Mouse (Mus musculus) ES-E14 (cell line): ENCODE results near the gene Ugcg. TPM values are rescaled to one million over a fixed set of nuclear protein-coding genes. Genes with fewer than 3 reads are reported as not detected.

Source experiments
- DNase-seq: peaks from one replicate; pipeline ENCODE4 v3.0.0-alpha.2; 2013; ENCODE audit warnings: low read depth, low spot score
- H3K27ac ChIP-seq: 2 replicates; pipeline ENCODE4 v1.5.1; 2012; ENCODE audit warnings: low read depth, mild to moderate bottlenecking, low read length, moderate library complexity, mixed read lengths; ENCODE audit not compliant: poor library complexity, insufficient read depth, severe bottlenecking
- H3K36me3 ChIP-seq: 2 replicates; pipeline ENCODE4 v1.6.1; 2012; ENCODE audit warnings: mild to moderate bottlenecking, low read length, moderate library complexity, mixed read lengths; ENCODE audit not compliant: control insufficient read depth, poor library complexity, insufficient read depth, severe bottlenecking
- H3K4me1 ChIP-seq, 2 experiments: fragments of 150-350 bp in 1 of 2; sonication (generic) in 1 of 2; 2 replicates each; pipeline ENCODE4 v1.6.1; 2012; ENCODE audit warnings: low read length in 2 of 2, mild to moderate bottlenecking in 1 of 2, mixed read lengths in 1 of 2; ENCODE audit not compliant: control insufficient read depth in 2 of 2, insufficient read depth in 2 of 2, poor library complexity in 1 of 2
- H3K4me3 ChIP-seq, 2 experiments: fragments of 150-350 bp in 1 of 2; sonication (generic) in 1 of 2; 2 replicates each; pipeline ENCODE4 v1.5.1; 2012; ENCODE audit warnings: low read length in 2 of 2, low read depth in 1 of 2, mild to moderate bottlenecking in 1 of 2, mixed read lengths in 1 of 2; ENCODE audit not compliant: insufficient read depth in 1 of 2, poor library complexity in 1 of 2, severe bottlenecking in 1 of 2
- H3K9ac ChIP-seq: 2 replicates; pipeline ENCODE4 v1.6.1; 2012; ENCODE audit warnings: low read depth, mild to moderate bottlenecking, low read length, mixed read lengths; ENCODE audit not compliant: poor library complexity, insufficient read depth, severe bottlenecking
- H3K9me3 ChIP-seq: fragments of 150-350 bp; sonication (generic); 2 replicates; pipeline ENCODE4 v1.6.1; 2012; ENCODE audit warnings: low read depth, mild to moderate bottlenecking, low read length; ENCODE audit not compliant: control insufficient read depth, insufficient read depth
- CHD2 ChIP-seq: IDR thresholded peaks from 2 replicates; pipeline ENCODE4 v1.6.1; 2014; ENCODE audit warnings: mild to moderate bottlenecking, low read depth, low read length, inconsistent platforms
- HCFC1 ChIP-seq: IDR thresholded peaks from 2 replicates; pipeline ENCODE4 v1.6.1; 2012; ENCODE audit warnings: low read length, inconsistent platforms, borderline replicate concordance; ENCODE audit not compliant: insufficient read depth
- MAFK ChIP-seq: IDR thresholded peaks from 2 replicates; pipeline ENCODE4 v1.6.1; 2014; ENCODE audit warnings: mild to moderate bottlenecking, low read depth, low read length, inconsistent platforms; ENCODE audit not compliant: insufficient read depth
- ZC3H11A ChIP-seq: IDR thresholded peaks from 2 replicates; pipeline ENCODE4 v1.6.1; 2012; ENCODE audit warnings: low read depth, mild to moderate bottlenecking, inconsistent platforms, low read length, borderline replicate concordance
- ZNF384 ChIP-seq: IDR thresholded peaks from 2 replicates; pipeline ENCODE4 v1.6.1; 2012; ENCODE audit warnings: low read depth, low read length, inconsistent platforms
- in situ Hi-C, 2 experiments: fragments of 600-800 bp; cut with MboI; formaldehyde crosslinking; loops; one replicate each; pipeline ENCODE4 v1.15.1; 2025; ENCODE audit warnings: low sequenced_read_pairs in 2 of 2, inconsistent platforms in 1 of 2; ENCODE audit not compliant: unreplicated experiment in 2 of 2
- total RNA-seq: library from RNA; depleted of rRNA; stranded (reverse); fragments of 300-350 nt; gene quantifications from 2 replicates; pipeline ENCODE4 v1.2.3, GENCODE M21; 2012

The Ugcg gene
- total RNA-seq, 1 experiment: 56.4 TPM

GRCm38 (mm10) chr4:59175003-59175402 lies 14.1 kb upstream of the Ugcg start:
- DNase-seq: no peak
- in situ Hi-C loops: no loop called here
- Histone ChIP-seq H3K9me3 (no peaks in the 10 kb centered on the region), H3K27ac (no peak overlapping the region), H3K36me3 (no peaks in the 10 kb centered on the region), H3K9ac (no peak overlapping the region), H3K4me1 (peaks cover 2 to 8% of the 10 kb centered on the region in 2 experiments; a peak in 2 of 4 replicates), H3K4me3 (no peak overlapping the region)
- TF ChIP-seq CHD2: no peak
- no peak for TF ChIP-seq HCFC1
- TF ChIP-seq MAFK: no peak

GRCm38 (mm10) chr4:59175929-59176328 lies 13.1 kb upstream of the Ugcg start:
- DNase-seq: no peak
- H3K27ac ChIP-seq: no peak overlapping the region
- no peak for TF ChIP-seq HCFC1
- no peak for TF ChIP-seq ZNF384
- no peak for TF ChIP-seq MAFK
- no peak for TF ChIP-seq CHD2
- no peak for TF ChIP-seq ZC3H11A
- H3K9ac ChIP-seq: no peak overlapping the region
- in situ Hi-C loops: no loop called here
- no peaks in the 10 kb centered on the region for H3K9me3 ChIP-seq
- no peaks in the 10 kb centered on the region for H3K36me3 ChIP-seq
- no peak overlapping the region for H3K4me3 ChIP-seq
- H3K4me1 ChIP-seq: peaks cover 2 to 8% of the 10 kb centered on the region in 2 experiments; a peak in 2 of 4 replicates

DNA sequence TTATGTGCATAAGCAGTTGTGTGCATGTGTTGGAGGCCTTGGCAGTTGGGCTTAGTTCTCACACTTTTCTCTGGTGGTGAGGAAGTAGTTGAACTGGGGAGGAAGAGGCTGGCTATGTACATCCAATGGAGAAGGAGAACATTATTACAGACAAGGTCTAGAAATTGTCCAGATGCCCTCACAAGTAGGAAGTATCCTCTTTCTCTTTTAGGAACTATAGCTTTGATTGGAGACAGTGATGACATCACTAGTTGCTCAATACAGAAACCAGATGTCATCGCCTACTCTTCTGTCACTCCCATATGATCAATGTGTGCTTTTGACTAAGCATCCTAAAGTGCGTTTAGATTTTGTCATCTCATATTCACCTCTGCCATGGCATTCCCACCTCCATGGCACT lies 11.5 kb upstream of the Ugcg start:
- H3K9me3 ChIP-seq: no peaks in the 10 kb centered on the region
- H3K9ac ChIP-seq: no peak overlapping the region
- in situ Hi-C loops: no loop called here
- H3K4me3 ChIP-seq: no peak overlapping the region
- peaks cover 4 to 7% of the 10 kb centered on the region in 2 experiments; a peak in 3 of 4 replicates for H3K4me1 ChIP-seq
- H3K27ac ChIP-seq: no peak overlapping the region
- no peaks in the 10 kb centered on the region for H3K36me3 ChIP-seq
- TF ChIP-seq CHD2: no peak
- TF ChIP-seq ZC3H11A: no peak
- TF ChIP-seq MAFK: no peak
- no peak for TF ChIP-seq ZNF384
- TF ChIP-seq HCFC1: no peak
- DNase-seq: no peak

- no peak overlapping the region for H3K9ac ChIP-seq
- H3K9me3 ChIP-seq: no peaks in the 10 kb centered on the region
- TF ChIP-seq ZNF384: no peak
- TF ChIP-seq HCFC1: no peak
- TF ChIP-seq CHD2: no peak
- no peak for TF ChIP-seq ZC3H11A
- no peak for TF ChIP-seq MAFK
- no peak for DNase-seq
- H3K36me3 ChIP-seq: no peaks in the 10 kb centered on the region
- H3K4me1 ChIP-seq: peaks cover 6 to 7% of the 10 kb centered on the region in 2 experiments
- no peak overlapping the region for H3K27ac ChIP-seq
- H3K4me3 ChIP-seq: no peak overlapping the region
- in situ Hi-C loops: no loop called here
Measured at GRCm38 (mm10) chr4:59181320-59182271, 7.5 kb upstream of the Ugcg start.

- H3K9ac ChIP-seq: no peak overlapping the region
- no peaks in the 10 kb centered on the region for H3K36me3 ChIP-seq
- TF ChIP-seq ZNF384: no peak
- TF ChIP-seq HCFC1: no peak
- no peak for TF ChIP-seq CHD2
- TF ChIP-seq MAFK: no peak
- TF ChIP-seq ZC3H11A: no peak
- DNase-seq: no peak
- in situ Hi-C loops: no loop called here
- peaks cover 7 to 9% of the 10 kb centered on the region in 2 experiments for H3K4me1 ChIP-seq
- no peaks in the 10 kb centered on the region for H3K9me3 ChIP-seq
- no peak overlapping the region for H3K4me3 ChIP-seq
- H3K27ac ChIP-seq: no peak overlapping the region
Measured at GRCm38 (mm10) chr4:59185671-59186070, 3.4 kb upstream of the Ugcg start.
